Mouse (Mus musculus) hindbrain, postnatal 0 days (tissue): ENCODE data around the gene Peli2. TPM values are rescaled to one million over a fixed set of nuclear protein-coding genes. Genes with fewer than 3 reads are reported as not detected.

ENCODE experiments used
- ATAC-seq: fragments of 200-750 bp; cut with Nextera tagmentation; 2 replicates; pipeline ENCODE4 v1.8.0; 2017; ENCODE audit warnings: mild to moderate bottlenecking, moderate TSS enrichment, moderate library complexity
- DNase-seq: peaks from one replicate; pipeline ENCODE4 v3.0.0-alpha.2; 2015; ENCODE audit warnings: low spot score
- H3K27ac ChIP-seq: fragments of 300-500 bp; sonication (generic); 2 replicates; pipeline ENCODE4 v1.5.1; 2014; ENCODE audit warnings: mild to moderate bottlenecking
- H3K27me3 ChIP-seq: fragments of 300-500 bp; sonication (generic); 2 replicates; pipeline ENCODE4 v1.6.1; 2014; ENCODE audit warnings: low read length, mixed read lengths; ENCODE audit not compliant: insufficient read depth
- H3K36me3 ChIP-seq: fragments of 300-500 bp; sonication (generic); 2 replicates; pipeline ENCODE4 v1.6.1; 2014; ENCODE audit warnings: low read length, mixed read lengths; ENCODE audit not compliant: insufficient read depth
- H3K4me1 ChIP-seq: fragments of 300-500 bp; sonication (generic); 2 replicates; pipeline ENCODE4 v1.6.1; 2014; ENCODE audit warnings: antibody characterized with exemption, low read length, mixed read lengths; ENCODE audit not compliant: insufficient read depth
- H3K4me2 ChIP-seq: fragments of 300-500 bp; sonication (generic); 2 replicates; pipeline ENCODE4 v1.6.1; 2014; ENCODE audit warnings: low read depth, mild to moderate bottlenecking, low read length, moderate library complexity, mixed read lengths
- H3K4me3 ChIP-seq: fragments of 300-500 bp; sonication (generic); 2 replicates; pipeline ENCODE4 v1.5.1; 2014; ENCODE audit warnings: low read length
- H3K9ac ChIP-seq: fragments of 300-500 bp; sonication (generic); replicated peaks from 2 replicates; pipeline ENCODE4 v1.6.1; 2014; ENCODE audit warnings: mild to moderate bottlenecking, low read length, moderate library complexity, mixed read lengths
- H3K9me3 ChIP-seq: fragments of 300-500 bp; sonication (generic); 2 replicates; pipeline ENCODE4 v1.6.1; 2016; ENCODE audit warnings: low read length, mixed read lengths
- CTCF ChIP-seq: IDR thresholded peaks from 2 replicates; pipeline ENCODE4 v1.5.1; 2016; ENCODE audit warnings: antibody characterized with exemption, control low read depth, low read depth
- WGBS: fragments of 180-500 bp; shearing (Covaris S2); extraction: QIAGEN DNeasy Blood & Tissue Kit; methylation state at CpG from one replicate; pipeline ENCODE4 v1.1.7; 2014; 5-methylcytosine and 5-hydroxymethylcytosine counted together
- polyA plus RNA-seq: library from polyadenylated mRNA; unstranded; fragments of >200 nt; fragmentation: Nextera tagmentation; extraction: Ambion mirVana; gene quantifications from 2 replicates; pipeline ENCODE4 v1.2.1, GENCODE M21; 2015
- total RNA-seq: library from RNA; depleted of rRNA; stranded (reverse); fragments of >200 nt; gene quantifications from 2 replicates; pipeline ENCODE4 v1.2.3, GENCODE M21; 2014

The Peli2 gene
- total and polyA plus RNA-seq, 2 experiments from 2014 or later: 16.5 to 38.8 TPM

GRCm38 (mm10) chr14:48174356-48174755, 53.7 kb downstream of the Peli2 start:
- WGBS: 86% methylated on average over 4 of the region's 4 CpGs
- DNase-seq (no peak), ATAC-seq (no peak)
- H3K36me3 ChIP-seq: no peaks in the 10 kb centered on the region
- no peaks in the 10 kb centered on the region for H3K27me3 ChIP-seq
- H3K9ac ChIP-seq: no peak overlapping the region
- no peak overlapping the region for H3K4me3 ChIP-seq
- no peaks in the 10 kb centered on the region for H3K9me3 ChIP-seq
- no peak overlapping the region for H3K27ac ChIP-seq
- no peak for TF ChIP-seq CTCF
- H3K4me1 ChIP-seq: peaks cover 3% of the 10 kb centered on the region; the same call in 1 of the 2 replicates
- no peak overlapping the region for H3K4me2 ChIP-seq

DNA sequence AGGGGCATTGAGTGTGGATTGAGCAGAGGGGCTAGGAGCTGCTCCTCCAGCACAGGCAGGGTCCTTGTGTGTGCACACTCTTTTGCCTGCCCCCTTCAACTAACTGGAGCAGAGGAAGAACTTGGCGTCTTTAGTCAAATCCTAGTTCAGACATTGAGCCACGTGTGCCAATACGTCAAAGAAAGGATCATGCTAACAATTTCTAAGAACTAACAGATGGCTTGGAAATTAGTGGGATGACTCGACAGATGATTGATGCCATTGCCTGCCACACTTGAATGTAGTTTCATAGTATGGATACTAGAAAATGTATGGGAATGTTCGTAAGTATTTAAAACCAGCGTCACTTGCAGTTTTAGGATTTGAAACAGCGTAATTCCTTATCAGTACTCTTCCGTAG, 54.5 kb downstream of the Peli2 start:
- WGBS: 76% methylated on average over 8 of the region's 8 CpGs
- TF ChIP-seq CTCF: no peak
- Histone ChIP-seq H3K4me2 (no peak overlapping the region), H3K4me3 (no peak overlapping the region), H3K27ac (no peak overlapping the region), H3K36me3 (no peaks in the 10 kb centered on the region), H3K9ac (no peak overlapping the region), H3K4me1 (peaks cover 3% of the 10 kb centered on the region; the same call in 1 of the 2 replicates), H3K9me3 (no peaks in the 10 kb centered on the region), H3K27me3 (no peaks in the 10 kb centered on the region)
- ATAC-seq (no peak), DNase-seq (no peak)

GRCm38 (mm10) chr14:48178304-48178995, 57.8 kb downstream of the Peli2 start:
- ATAC-seq: no peak
- H3K4me1 ChIP-seq: no peaks in the 10 kb centered on the region
- DNase-seq: no peak
- no peak overlapping the region for H3K4me2 ChIP-seq
- H3K9ac ChIP-seq: no peak overlapping the region
- TF ChIP-seq CTCF: no peak
- H3K4me3 ChIP-seq: no peak overlapping the region
- WGBS: 86% methylated on average over 15 of the region's 15 CpGs
- H3K9me3 ChIP-seq: no peaks in the 10 kb centered on the region
- 0 out of 2 replicates have a peak, but pooled peaks cover 4% of the 10 kb centered on the region for H3K36me3 ChIP-seq
- H3K27me3 ChIP-seq: no peaks in the 10 kb centered on the region
- H3K27ac ChIP-seq: no peak overlapping the region

- Histone ChIP-seq H3K27me3 (no peaks in the 10 kb centered on the region), H3K4me2 (no peak overlapping the region), H3K9me3 (no peaks in the 10 kb centered on the region), H3K4me1 (no peaks in the 10 kb centered on the region), H3K36me3 (0 out of 2 replicates have a peak, but pooled peaks cover 6% of the 10 kb centered on the region), H3K9ac (no peak overlapping the region), H3K27ac (no peak overlapping the region), H3K4me3 (no peak overlapping the region)
- 83% methylated on average over 8 of the region's 8 CpGs for WGBS
- ATAC-seq: no peak
- DNase-seq: no peak
- no peak for TF ChIP-seq CTCF
Observed at GRCm38 (mm10) chr14:48179021-48179420, 58.4 kb downstream of the Peli2 start.

DNA sequence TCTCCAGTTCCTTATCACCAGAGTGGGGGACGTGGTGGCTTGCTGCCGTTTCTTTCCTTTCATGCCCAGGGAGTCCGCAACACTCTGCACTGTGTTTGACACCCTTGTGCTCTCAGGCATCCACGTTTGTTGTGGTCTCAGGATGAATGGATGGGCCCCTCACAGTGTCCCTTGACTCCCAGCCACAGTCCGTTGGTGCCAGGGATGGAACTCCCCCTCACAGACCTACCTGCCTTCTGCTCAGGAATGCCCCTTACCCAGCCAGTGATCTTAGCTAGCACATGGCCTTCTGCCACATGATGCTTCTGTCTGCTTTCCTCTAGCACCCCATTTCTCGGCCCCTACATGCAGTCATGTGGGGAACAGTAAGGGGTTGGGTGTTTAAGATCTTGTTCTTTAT, 65.7 kb downstream of the Peli2 start:
- Histone ChIP-seq H3K36me3 (0 out of 2 replicates have a peak, but pooled peaks cover 10% of the 10 kb centered on the region), H3K4me1 (0 out of 2 replicates have a peak, but pooled peaks cover 5% of the 10 kb centered on the region), H3K9me3 (no peaks in the 10 kb centered on the region), H3K27ac (no peak overlapping the region), H3K9ac (no peak overlapping the region), H3K4me2 (no peak overlapping the region), H3K27me3 (no peaks in the 10 kb centered on the region), H3K4me3 (no peak overlapping the region)
- TF ChIP-seq CTCF: no peak
- DNase-seq (no peak), ATAC-seq (no peak)
- 78% methylated on average over 6 of the region's 6 CpGs for WGBS

- DNase-seq (no peak), ATAC-seq (no peak)
- Histone ChIP-seq H3K4me3 (no peak overlapping the region), H3K4me2 (no peak overlapping the region), H3K27ac (no peak overlapping the region), H3K9me3 (no peaks in the 10 kb centered on the region), H3K36me3 (0 out of 2 replicates have a peak, but pooled peaks cover 10% of the 10 kb centered on the region), H3K4me1 (0 out of 2 replicates have a peak, but pooled peaks cover 9% of the 10 kb centered on the region), H3K9ac (no peak overlapping the region), H3K27me3 (no peaks in the 10 kb centered on the region)
- 59% methylated on average over 9 of the region's 9 CpGs for WGBS
- TF ChIP-seq CTCF: no peak
Observed at GRCm38 (mm10) chr14:48187100-48187499, 66.5 kb downstream of the Peli2 start.

DNA sequence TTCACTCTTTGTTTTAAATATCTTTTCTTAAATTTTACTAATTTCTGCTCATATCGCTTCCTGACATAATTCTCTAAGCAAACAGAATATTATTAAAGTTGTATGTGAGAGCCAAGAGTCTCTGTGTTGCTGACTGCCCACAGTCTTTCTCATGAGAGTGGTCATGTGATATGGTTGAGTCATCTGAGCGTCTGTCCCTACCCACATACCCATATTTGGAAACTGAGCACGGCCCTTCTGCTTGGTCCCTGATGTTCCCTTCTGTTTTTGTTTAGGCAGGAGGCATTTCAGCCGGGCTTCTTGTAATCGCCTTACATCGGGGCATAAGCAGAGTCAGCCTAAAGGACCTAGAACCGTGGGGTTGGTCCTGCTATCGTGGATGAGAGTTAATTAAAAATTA, 68.7 kb downstream of the Peli2 start:
- no peak for TF ChIP-seq CTCF
- 0 out of 2 replicates have a peak, but pooled peaks cover 9% of the 10 kb centered on the region for H3K4me1 ChIP-seq
- H3K9ac ChIP-seq: no peak overlapping the region
- H3K27me3 ChIP-seq: no peaks in the 10 kb centered on the region
- 53% methylated on average over 8 of the region's 8 CpGs for WGBS
- ATAC-seq (no peak), DNase-seq (no peak)
- no peaks in the 10 kb centered on the region for H3K9me3 ChIP-seq
- H3K4me2 ChIP-seq: no peak overlapping the region
- H3K36me3 ChIP-seq: 0 out of 2 replicates have a peak, but pooled peaks cover 5% of the 10 kb centered on the region
- H3K4me3 ChIP-seq: no peak overlapping the region
- no peak overlapping the region for H3K27ac ChIP-seq
